Mouse (Mus musculus) lung, adult 2 months (tissue): ENCODE measurements around the gene Emilin1. TPM values are rescaled to one million over a fixed set of nuclear protein-coding genes. Genes with fewer than 3 reads are reported as not detected.

Experiments used
- DNase-seq: peaks from one replicate; pipeline ENCODE4 v3.0.0; 2022
- H3K4me1 ChIP-seq: fragments of 200-500 bp; 2 replicates; pipeline ENCODE4 v1.6.1; 2011; ENCODE audit warnings: low read length; ENCODE audit not compliant: control insufficient read depth, insufficient read depth
- H3K4me3 ChIP-seq: fragments of 200-500 bp; replicated peaks from 2 replicates; pipeline ENCODE3; 2011; ENCODE audit warnings: low read depth, mild to moderate bottlenecking, control low read depth, low read length; ENCODE audit errors: extremely low read depth
- CTCF ChIP-seq: fragments of 200-500 bp; IDR thresholded peaks from 2 replicates; pipeline ENCODE4 v1.5.1; 2011; ENCODE audit warnings: mild to moderate bottlenecking, low read length, control low read depth; ENCODE audit not compliant: insufficient read depth
- POLR2A ChIP-seq: fragments of 200-500 bp; IDR thresholded peaks from 2 replicates; pipeline ENCODE4 v1.6.1; 2011; ENCODE audit warnings: low read depth, mild to moderate bottlenecking, control low read depth, low read length, borderline replicate concordance; ENCODE audit errors: extremely low read depth
- WGBS: fragments of 180-500 bp; shearing (Covaris S2); methylation state at CpG from one replicate; pipeline ENCODE4 v1.1.7; 2018; 5-methylcytosine and 5-hydroxymethylcytosine counted together
- polyA plus RNA-seq: library from polyadenylated mRNA; depleted of rRNA; stranded (reverse); fragments of >200 nt; gene quantifications from 2 replicates; pipeline ENCODE4 v1.2.3, GENCODE M21; 2012

Gene Emilin1
- polyA plus RNA-seq, 1 experiment: 89.9 TPM

GRCm38 (mm10) chr5:30922581-30923041 lies 9.4 kb downstream of the Emilin1 start:
- Histone ChIP-seq H3K4me3 (no peak overlapping the region), H3K4me1 (peaks cover 3% of the 10 kb centered on the region)
- peak; percentile 32 for DNase-seq
- TF ChIP-seq POLR2A (no peak), CTCF (no peak)
- WGBS: 41% methylated on average over 10 of the region's 10 CpGs

GRCm38 (mm10) chr5:30923119-30923518 lies 9.9 kb downstream of the Emilin1 start:
- H3K4me3 ChIP-seq: no peak overlapping the region
- TF ChIP-seq POLR2A (no peak), CTCF (no peak)
- 67% methylated on average over 6 of the region's 6 CpGs for WGBS
- no peak for DNase-seq
- peaks cover 3% of the 10 kb centered on the region for H3K4me1 ChIP-seq

- TF ChIP-seq CTCF (no peak), POLR2A (no peak)
- peaks cover 3% of the 10 kb centered on the region for H3K4me1 ChIP-seq
- no peak overlapping the region for H3K4me3 ChIP-seq
- DNase-seq: no peak
- 80% methylated on average over 8 of the region's 8 CpGs for WGBS
Observed at GRCm38 (mm10) chr5:30924614-30925013, 11.4 kb downstream of the Emilin1 start.

GRCm38 (mm10) chr5:30925217-30925616 lies 12.0 kb downstream of the Emilin1 start:
- Histone ChIP-seq H3K4me3 (no peak overlapping the region), H3K4me1 (peaks cover 3% of the 10 kb centered on the region)
- TF ChIP-seq CTCF (no peak), POLR2A (no peak)
- WGBS: 72% methylated on average over 5 of the region's 5 CpGs
- peak; percentile 25 for DNase-seq

- WGBS: 76% methylated on average over 2 of the region's 2 CpGs
- no peak overlapping the region for H3K4me3 ChIP-seq
- no peak for DNase-seq
- TF ChIP-seq CTCF (no peak), POLR2A (no peak)
- H3K4me1 ChIP-seq: peaks cover 3% of the 10 kb centered on the region
Observed at GRCm38 (mm10) chr5:30926073-30926472, 12.9 kb downstream of the Emilin1 start.

GRCm38 (mm10) chr5:30927945-30928529 lies 14.8 kb downstream of the Emilin1 start:
- H3K4me3 ChIP-seq: no peak overlapping the region
- TF ChIP-seq CTCF (no peak), POLR2A (no peak)
- 44% methylated on average over 7 of the region's 7 CpGs for WGBS
- H3K4me1 ChIP-seq: no peaks in the 10 kb centered on the region
- DNase-seq: no peak

- TF ChIP-seq CTCF (peak; percentile 68), POLR2A (no peak)
- no peaks in the 10 kb centered on the region for H3K4me1 ChIP-seq
- DNase-seq: peak; percentile 71
- no peak overlapping the region for H3K4me3 ChIP-seq
- WGBS: 28% methylated on average over 4 of the region's 4 CpGs
Observed at GRCm38 (mm10) chr5:30930121-30930520, 16.9 kb downstream of the Emilin1 start.

- 65% methylated on average over 6 of the region's 6 CpGs for WGBS
- no peak for TF ChIP-seq CTCF
- TF ChIP-seq POLR2A: no peak
- no peak for DNase-seq
- Histone ChIP-seq H3K4me3 (no peak overlapping the region), H3K4me1 (no peaks in the 10 kb centered on the region)
Observed at GRCm38 (mm10) chr5:30930846-30931245, 17.6 kb downstream of the Emilin1 start.

- DNase-seq: no peak
- no peak overlapping the region for H3K4me3 ChIP-seq
- WGBS: 86% methylated on average over 4 of the region's 4 CpGs
- TF ChIP-seq POLR2A: no peak
- TF ChIP-seq CTCF: no peak
- no peaks in the 10 kb centered on the region for H3K4me1 ChIP-seq
Observed at GRCm38 (mm10) chr5:30931378-30931777, 18.2 kb downstream of the Emilin1 start.

- 60% methylated on average over 5 of the region's 5 CpGs for WGBS
- DNase-seq: no peak
- Histone ChIP-seq H3K4me3 (no peak overlapping the region), H3K4me1 (no peaks in the 10 kb centered on the region)
- TF ChIP-seq POLR2A (no peak), CTCF (no peak)
Observed at GRCm38 (mm10) chr5:30933705-30934104, 20.5 kb downstream of the Emilin1 start.
